Mouse (Mus musculus): ENCODE results near the gene Zfp553. TPM values are rescaled to one million over a fixed set of nuclear protein-coding genes. Genes with fewer than 3 reads are reported as not detected.

The Zfp553 gene
- polyA plus RNA-seq, 1 experiment from 2014 or later: 74.7 TPM

- H3K27ac ChIP-seq: peak overlapping the region; percentile 93
- H3K9me3 ChIP-seq: no peaks in the 10 kb centered on the region
- no peak for DNase-seq (ENCODE audit: extremely low spot score, low spot score)
- H3K27me3 ChIP-seq (ENCODE audit: poor library complexity, severe bottlenecking): no peaks in the 10 kb centered on the region
- H3K36me3 ChIP-seq (replicated peaks): peaks cover 84% of the 10 kb centered on the region
- peaks cover 33% of the 10 kb centered on the region for H3K4me1 ChIP-seq
- WGBS: 61% methylated on average over 11 of the region's 11 CpGs
- peak overlapping the region; percentile 86 for H3K4me3 ChIP-seq
Observed at GRCm38 (mm10) chr7:127196484-127196883, 36.4 kb upstream of the Zfp553 start.

DNA sequence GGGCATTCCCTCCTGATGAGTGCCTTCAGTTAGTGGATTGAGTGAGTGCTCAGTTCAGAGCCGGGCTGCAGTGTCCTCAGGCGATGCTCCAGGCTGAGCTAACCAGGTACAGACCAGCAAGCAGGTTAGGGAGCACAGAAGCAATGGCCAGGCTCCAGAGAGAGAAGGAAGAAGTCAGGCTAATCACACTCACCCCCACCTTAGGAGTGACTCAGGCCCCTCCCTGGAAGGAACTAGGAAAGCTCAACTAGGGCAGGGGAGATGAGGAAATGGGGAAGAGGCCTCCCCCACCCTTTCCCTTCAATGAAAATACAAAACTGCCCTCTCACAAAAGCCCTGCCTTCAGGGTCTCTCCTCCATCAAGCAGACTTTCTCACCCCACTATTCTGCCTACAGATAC, 26.3 kb upstream of the Zfp553 start:
- no peak for DNase-seq (ENCODE audit: extremely low spot score, low spot score)
- Histone ChIP-seq H3K27ac (peak overlapping the region; percentile 95), H3K4me3 (peak overlapping the region; percentile 94), H3K4me1 (peaks cover 38% of the 10 kb centered on the region), H3K27me3 (ENCODE audit: poor library complexity, severe bottlenecking) (no peaks in the 10 kb centered on the region), H3K36me3 (replicated peaks) (peaks cover 39% of the 10 kb centered on the region), H3K9me3 (no peaks in the 10 kb centered on the region; the same call in 1 of the 2 replicates)
- WGBS: 61% methylated on average over 2 of the region's 2 CpGs

DNA sequence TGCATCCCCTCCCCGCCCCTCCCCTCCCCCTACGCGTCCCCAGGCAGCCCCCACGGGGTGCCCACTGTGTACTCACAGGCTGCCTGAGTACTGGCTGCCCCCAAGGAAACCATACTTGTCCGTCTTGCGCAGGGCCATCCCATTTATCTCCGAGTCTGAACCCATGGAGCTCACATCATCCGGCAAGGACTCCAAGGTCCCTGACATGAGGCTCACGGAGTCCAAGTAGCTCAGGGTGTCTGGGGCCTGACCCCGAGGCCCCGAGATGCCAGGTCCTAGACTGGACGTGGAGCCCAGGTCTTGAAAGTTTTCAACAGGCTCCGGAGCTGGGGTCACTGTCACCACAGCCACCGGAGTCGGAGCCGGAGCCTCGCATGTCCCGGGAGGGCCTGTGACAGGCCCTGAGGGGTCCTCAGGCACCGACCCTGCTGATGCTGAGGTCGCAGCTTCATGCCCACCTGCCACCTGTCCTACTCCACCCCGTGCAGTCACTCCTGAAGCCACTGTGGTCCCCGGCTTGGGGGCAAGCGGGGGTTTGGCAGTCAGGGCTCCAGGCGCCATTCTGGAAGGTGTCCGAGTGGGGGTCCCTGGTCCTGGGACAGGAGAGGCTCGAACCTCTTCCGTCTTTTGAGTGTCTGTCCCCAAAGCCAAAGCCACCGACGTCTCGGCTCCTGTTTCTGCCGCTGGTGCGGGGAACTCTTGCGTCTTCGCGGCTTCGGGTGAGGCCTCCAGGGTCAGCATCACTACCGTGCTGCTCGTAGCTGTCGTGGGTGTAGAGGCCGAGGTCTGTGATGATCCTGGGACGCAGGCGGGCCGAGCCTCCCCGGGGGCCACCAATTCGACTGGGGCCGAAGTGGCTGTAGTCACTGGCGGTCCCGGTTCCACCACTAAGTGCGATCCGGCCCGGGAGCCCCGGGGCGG, 25.2 kb upstream of the Zfp553 start:
- H3K9me3 ChIP-seq: no peaks in the 10 kb centered on the region; the same call in 1 of the 2 replicates
- DNase-seq (ENCODE audit: extremely low spot score, low spot score): peak; percentile 50
- peak overlapping the region; percentile 94 for H3K4me3 ChIP-seq
- under 1% methylated on average over 52 of the region's 53 CpGs for whole genome bisulfite sequencing
- peak overlapping the region; percentile 95 for H3K27ac ChIP-seq
- peaks cover 4% of the 10 kb centered on the region; the same call in 1 of the 2 replicates for H3K27me3 ChIP-seq (ENCODE audit: poor library complexity, severe bottlenecking)
- peaks cover 38% of the 10 kb centered on the region for H3K4me1 ChIP-seq
- peaks cover 30% of the 10 kb centered on the region for H3K36me3 ChIP-seq (replicated peaks)

DNA sequence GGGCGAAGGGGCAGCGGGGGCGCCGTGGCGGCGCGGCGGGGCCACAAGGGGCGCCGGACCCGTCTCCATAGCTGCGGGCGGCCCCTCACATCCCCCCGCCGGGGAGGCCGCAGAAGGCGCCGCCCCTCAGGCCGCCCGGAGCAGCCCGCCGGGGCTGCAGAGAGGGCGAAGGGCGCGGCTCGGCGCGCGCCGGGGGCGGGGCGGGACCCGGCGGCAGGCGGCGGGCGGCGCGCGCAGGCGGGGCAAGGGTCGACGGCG, 24.6 kb upstream of the Zfp553 start, which contains the start of gene Tbc1d10b:
TSS of gene Tbc1d10b (minus strand) at position 174 of the 258 bp plus-strand sequence.
- Histone ChIP-seq H3K4me1 (peaks cover 38% of the 10 kb centered on the region), H3K27me3 (ENCODE audit: poor library complexity, severe bottlenecking) (peaks cover 9% of the 10 kb centered on the region), H3K9me3 (no peaks in the 10 kb centered on the region; the same call in 1 of the 2 replicates), H3K36me3 (replicated peaks) (peaks cover 24% of the 10 kb centered on the region), H3K4me3 (peak within 1 kb of the TSS; percentile 94), H3K27ac (peak within 1 kb of the TSS; percentile 95)
- 0% methylated on average over 29 of the region's 44 CpGs for WGBS
- DNase-seq (ENCODE audit: extremely low spot score, low spot score): no peak

GRCm38 (mm10) chr7:127208553-127209438, 24.1 kb upstream of the Zfp553 start, which contains the start of gene Mylpf:
Gene Mylpf (plus strand): TSS chr7:127208890.
- Histone ChIP-seq H3K4me1 (peaks cover 38% of the 10 kb centered on the region), H3K4me3 (peak within 1 kb of the TSS; percentile 94), H3K9me3 (no peaks in the 10 kb centered on the region; the same call in 1 of the 2 replicates), H3K27ac (peak within 1 kb of the TSS; percentile 95), H3K27me3 (ENCODE audit: poor library complexity, severe bottlenecking) (peaks cover 15% of the 10 kb centered on the region), H3K36me3 (replicated peaks) (peaks cover 19% of the 10 kb centered on the region)
- WGBS: under 1% methylated on average over 26 of the region's 44 CpGs
- peak; percentile 90 for DNase-seq (ENCODE audit: extremely low spot score, low spot score)

DNA sequence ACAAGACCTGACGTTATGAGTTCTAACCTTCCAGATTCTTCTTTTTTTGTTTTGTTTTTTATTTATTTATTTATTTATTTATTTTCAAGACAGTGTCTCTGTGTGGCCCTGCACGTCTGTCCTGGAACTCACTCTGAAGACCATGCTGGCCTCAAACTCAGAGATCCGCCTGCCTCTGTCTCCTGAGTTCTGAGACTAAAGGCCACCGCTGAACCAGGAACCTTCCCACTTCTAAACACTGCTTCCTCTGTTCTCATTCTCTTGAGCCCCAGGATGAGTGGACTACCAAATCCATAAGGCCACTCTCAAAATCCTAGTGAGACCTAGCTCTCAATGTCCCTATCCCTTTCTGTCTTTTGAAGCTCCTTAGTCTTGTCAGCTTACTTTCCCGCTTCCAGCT, 23.0 kb upstream of the Zfp553 start:
- Histone ChIP-seq H3K9me3 (no peaks in the 10 kb centered on the region; the same call in 1 of the 2 replicates), H3K4me3 (peak overlapping the region; percentile 94), H3K4me1 (peaks cover 48% of the 10 kb centered on the region), H3K36me3 (replicated peaks) (peaks cover 16% of the 10 kb centered on the region), H3K27me3 (ENCODE audit: poor library complexity, severe bottlenecking) (peaks cover 26% of the 10 kb centered on the region), H3K27ac (peak overlapping the region; percentile 95)
- no peak for DNase-seq (ENCODE audit: extremely low spot score, low spot score)
- WGBS: 82% methylated on average over 5 of the region's 5 CpGs

DNA sequence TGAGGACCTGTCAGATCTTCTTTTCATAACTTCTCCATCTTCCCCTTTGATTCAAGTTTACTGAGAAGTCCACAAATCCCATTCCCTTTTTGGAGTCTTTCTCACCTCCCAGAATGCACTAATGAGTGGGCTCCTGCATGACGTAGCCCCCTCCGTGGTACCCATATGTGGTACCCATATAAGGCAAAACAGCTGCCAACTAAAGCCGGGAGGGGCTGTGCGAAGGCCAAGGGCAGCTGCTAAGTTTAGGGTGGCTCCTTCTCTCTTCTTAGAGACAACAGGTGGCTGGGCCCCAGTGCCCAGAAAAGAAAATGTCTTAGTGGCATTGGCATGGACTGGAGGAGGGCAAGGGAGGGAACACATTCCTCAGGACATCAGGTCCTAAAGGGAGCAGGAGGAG, 22.6 kb upstream of the Zfp553 start:
- WGBS: 92% methylated on average over 4 of the region's 4 CpGs
- Histone ChIP-seq H3K27me3 (ENCODE audit: poor library complexity, severe bottlenecking) (peaks cover 30% of the 10 kb centered on the region), H3K27ac (no peak overlapping the region), H3K9me3 (no peaks in the 10 kb centered on the region; the same call in 1 of the 2 replicates), H3K4me3 (no peak overlapping the region), H3K4me1 (peaks cover 49% of the 10 kb centered on the region), H3K36me3 (replicated peaks) (peaks cover 12% of the 10 kb centered on the region)
- no peak for DNase-seq (ENCODE audit: extremely low spot score, low spot score)

GRCm38 (mm10) chr7:127211014-127211745, 21.7 kb upstream of the Zfp553 start:
- peaks cover 31% of the 10 kb centered on the region for H3K27me3 ChIP-seq (ENCODE audit: poor library complexity, severe bottlenecking)
- no peak for DNase-seq (ENCODE audit: extremely low spot score, low spot score)
- H3K4me3 ChIP-seq: no peak overlapping the region
- H3K9me3 ChIP-seq: no peaks in the 10 kb centered on the region
- 78% methylated on average over 5 of the region's 5 CpGs for WGBS
- H3K36me3 ChIP-seq (replicated peaks): peaks cover 7% of the 10 kb centered on the region; the same call in 1 of the 2 replicates
- H3K4me1 ChIP-seq: peaks cover 45% of the 10 kb centered on the region
- no peak overlapping the region for H3K27ac ChIP-seq

GRCm38 (mm10) chr7:127212432-127213250, 20.2 kb upstream of the Zfp553 start:
- no peak overlapping the region for H3K4me3 ChIP-seq
- H3K27ac ChIP-seq: no peak overlapping the region
- DNase-seq (ENCODE audit: extremely low spot score, low spot score): no peak
- H3K27me3 ChIP-seq (ENCODE audit: poor library complexity, severe bottlenecking): peaks cover 31% of the 10 kb centered on the region
- H3K9me3 ChIP-seq: no peaks in the 10 kb centered on the region
- WGBS: 92% methylated on average over 12 of the region's 12 CpGs
- 0 out of 2 replicates have a peak, but pooled peaks cover 3% of the 10 kb centered on the region for H3K36me3 ChIP-seq (replicated peaks)
- peaks cover 31% of the 10 kb centered on the region for H3K4me1 ChIP-seq

DNA sequence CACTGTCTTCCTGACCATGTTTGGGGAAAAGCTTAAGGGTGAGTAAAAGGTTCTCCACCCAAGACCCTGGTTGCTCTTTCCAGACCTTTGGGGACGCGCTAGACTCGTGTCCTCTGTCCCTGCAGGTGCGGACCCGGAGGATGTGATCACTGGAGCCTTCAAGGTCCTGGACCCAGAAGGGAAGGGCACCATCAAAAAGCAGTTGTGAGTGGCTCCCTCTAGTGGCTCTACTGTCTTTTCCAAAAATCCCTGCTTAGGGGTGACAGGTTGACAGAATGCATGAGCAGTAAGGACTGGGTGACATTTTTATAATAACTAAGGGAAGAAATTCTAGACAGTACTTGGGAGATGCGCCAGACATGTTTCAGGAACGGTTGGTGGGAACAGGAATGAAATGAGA, 19.4 kb upstream of the Zfp553 start:
- H3K4me1 ChIP-seq: peaks cover 28% of the 10 kb centered on the region
- no peak overlapping the region for H3K4me3 ChIP-seq
- H3K9me3 ChIP-seq: no peaks in the 10 kb centered on the region
- no peak overlapping the region for H3K27ac ChIP-seq
- peaks cover 31% of the 10 kb centered on the region for H3K27me3 ChIP-seq (ENCODE audit: poor library complexity, severe bottlenecking)
- 0 out of 2 replicates have a peak, but pooled peaks cover 3% of the 10 kb centered on the region for H3K36me3 ChIP-seq (replicated peaks)
- 34% methylated on average over 7 of the region's 7 CpGs for WGBS
- no peak for DNase-seq (ENCODE audit: extremely low spot score, low spot score)

DNA sequence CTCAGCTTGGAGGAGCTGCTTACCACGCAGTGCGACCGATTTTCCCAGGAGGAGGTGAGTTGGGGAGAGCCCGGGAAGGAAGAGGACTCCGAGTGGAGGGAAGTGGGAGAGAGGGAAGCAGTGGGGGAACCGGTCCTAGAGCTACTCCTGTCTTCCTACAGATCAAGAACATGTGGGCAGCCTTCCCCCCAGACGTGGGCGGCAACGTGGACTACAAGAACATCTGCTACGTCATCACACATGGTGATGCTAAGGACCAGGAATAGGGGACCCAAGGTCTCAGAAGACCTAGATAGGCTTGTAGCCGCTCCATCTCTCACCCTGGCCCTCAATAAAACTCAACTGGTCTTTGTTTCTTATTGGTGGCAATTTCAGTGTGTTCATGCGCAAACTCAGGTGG, 18.9 kb upstream of the Zfp553 start:
- 53% methylated on average over 12 of the region's 12 CpGs for WGBS
- Histone ChIP-seq H3K27ac (no peak overlapping the region), H3K27me3 (ENCODE audit: poor library complexity, severe bottlenecking) (peaks cover 31% of the 10 kb centered on the region), H3K9me3 (no peaks in the 10 kb centered on the region), H3K4me3 (0 out of 2 replicates have a peak overlapping the region, but pooled peaks have one; percentile 42), H3K36me3 (replicated peaks) (0 out of 2 replicates have a peak, but pooled peaks cover 3% of the 10 kb centered on the region), H3K4me1 (peaks cover 28% of the 10 kb centered on the region)
- no peak for DNase-seq (ENCODE audit: extremely low spot score, low spot score)

Measured in forebrain, embryonic 10.5 days (tissue).